Mouse (Mus musculus) cerebellum, adult 2 months (tissue): ENCODE data around the gene Abca13. TPM values are rescaled to one million over a fixed set of nuclear protein-coding genes. Genes with fewer than 3 reads are reported as not detected.
"Not testable (repeated sequence)": the region's sequence is repeated elsewhere in the genome, so short reads cannot be mapped to it uniquely, and the experiment has no call there.

Experiments
- DNase-seq, 2 experiments: peaks; one replicate each; pipeline ENCODE4 v3.0.0; 2021
- H3K27ac ChIP-seq: fragments of 200-500 bp; 2 replicates; pipeline ENCODE4 v1.5.1; 2012; ENCODE audit warnings: low read length, control low read depth, inconsistent platforms; ENCODE audit not compliant: insufficient read depth
- H3K27me3 ChIP-seq: fragments of 200-500 bp; 2 replicates; pipeline ENCODE4 v1.6.1; 2012; ENCODE audit warnings: inconsistent platforms, mild to moderate bottlenecking, low read length, moderate library complexity; ENCODE audit not compliant: control insufficient read depth, insufficient read depth
- H3K4me1 ChIP-seq: fragments of 200-500 bp; 2 replicates; pipeline ENCODE4 v1.6.1; 2011; ENCODE audit warnings: low read length; ENCODE audit not compliant: control insufficient read depth, insufficient read depth
- H3K4me3 ChIP-seq: fragments of 200-500 bp; replicated peaks from 2 replicates; pipeline ENCODE3; 2011; ENCODE audit warnings: mild to moderate bottlenecking, low read depth, low read length, control low read depth; ENCODE audit not compliant: insufficient read depth
- CTCF ChIP-seq: fragments of 200-500 bp; IDR thresholded peaks from 2 replicates; pipeline ENCODE4 v1.5.1; 2011; ENCODE audit warnings: low read depth, mild to moderate bottlenecking, control low read depth, low read length, moderate library complexity, borderline replicate concordance; ENCODE audit not compliant: insufficient read depth
- POLR2A ChIP-seq: fragments of 200-500 bp; IDR thresholded peaks from 2 replicates; pipeline ENCODE4 v1.6.1; 2011; ENCODE audit warnings: low read length, control low read depth, borderline replicate concordance; ENCODE audit not compliant: insufficient read depth
- WGBS: fragments of 180-500 bp; shearing (Covaris S2); methylation state at CpG from one replicate; pipeline ENCODE4 v1.1.7; 2018; 5-methylcytosine and 5-hydroxymethylcytosine counted together
- polyA plus RNA-seq: library from polyadenylated mRNA; depleted of rRNA; stranded (reverse); fragments of >200 nt; gene quantifications from 2 replicates; pipeline ENCODE4 v1.2.3, GENCODE M21; 2012

Abca13 gene
- polyA plus RNA-seq, 1 experiment, result 0.03 TPM

GRCm38 (mm10) chr11:9316545-9316944, 124.8 kb downstream of the Abca13 start:
- Histone ChIP-seq H3K4me1 (no peaks in the 10 kb centered on the region), H3K4me3 (no peak overlapping the region), H3K27ac (no peak overlapping the region), H3K27me3 (no peaks in the 10 kb centered on the region; the same call in 1 of the 2 replicates)
- TF ChIP-seq POLR2A (no peak), CTCF (no peak)
- no peak for DNase-seq
- 65% methylated on average over 3 of the region's 3 CpGs for WGBS

GRCm38 (mm10) chr11:9317076-9317929, 125.6 kb downstream of the Abca13 start:
- H3K4me3 ChIP-seq, result no peak overlapping the region
- WGBS, result 32% methylated on average over 6 of the region's 6 CpGs
- no peaks in the 10 kb centered on the region for H3K4me1 ChIP-seq
- TF ChIP-seq CTCF, result peak; percentile 87
- TF ChIP-seq POLR2A, result no peak
- no peak overlapping the region for H3K27ac ChIP-seq
- DNase-seq, result peak; percentile 24 to 59
- no peaks in the 10 kb centered on the region; the same call in 1 of the 2 replicates for H3K27me3 ChIP-seq

GRCm38 (mm10) chr11:9338151-9338550, 146.4 kb downstream of the Abca13 start:
- Histone ChIP-seq H3K4me3 (no peak overlapping the region), H3K27me3 (no peaks in the 10 kb centered on the region; the same call in 1 of the 2 replicates), H3K27ac (no peak overlapping the region), H3K4me1 (no peaks in the 10 kb centered on the region)
- no peak for TF ChIP-seq CTCF
- no peak for TF ChIP-seq POLR2A
- WGBS, result 26% methylated on average over 3 of the region's 3 CpGs
- no peak for DNase-seq

GRCm38 (mm10) chr11:9347724-9348123, 156.0 kb downstream of the Abca13 start:
- Histone ChIP-seq H3K27ac (no peak overlapping the region), H3K4me1 (no peaks in the 10 kb centered on the region), H3K4me3 (no peak overlapping the region), H3K27me3 (no peaks in the 10 kb centered on the region)
- no peak for DNase-seq
- WGBS, result 34% methylated on average over 3 of the region's 3 CpGs
- TF ChIP-seq CTCF (no peak), POLR2A (no peak)

- Histone ChIP-seq H3K4me3 (no peak overlapping the region), H3K4me1 (no peaks in the 10 kb centered on the region), H3K27me3 (no peaks in the 10 kb centered on the region), H3K27ac (no peak overlapping the region)
- WGBS, result 30% methylated on average over 5 of the region's 5 CpGs
- no peak for DNase-seq
- no peak for TF ChIP-seq POLR2A
- TF ChIP-seq CTCF, result no peak
Measured at GRCm38 (mm10) chr11:9373160-9373559, 181.4 kb downstream of the Abca13 start.

GRCm38 (mm10) chr11:9374426-9374825, 182.7 kb downstream of the Abca13 start:
- not testable (repeated sequence) for H3K27ac ChIP-seq, H3K4me1 ChIP-seq, H3K27me3 ChIP-seq, DNase-seq, H3K4me3 ChIP-seq
- 86% methylated on average over 5 of the region's 5 CpGs for WGBS

GRCm38 (mm10) chr11:9388520-9388919, 196.8 kb downstream of the Abca13 start:
- no peak for TF ChIP-seq CTCF
- no peak for TF ChIP-seq POLR2A
- 100% methylated on average over 1 of the region's 1 CpGs for WGBS
- no peaks in the 10 kb centered on the region for H3K27me3 ChIP-seq

GRCm38 (mm10) chr11:9416946-9417345, 225.2 kb downstream of the Abca13 start:
- WGBS, result 66% methylated on average over 3 of the region's 3 CpGs
- H3K4me3 ChIP-seq, result no peak overlapping the region
- DNase-seq, result no peak
- no peaks in the 10 kb centered on the region for H3K4me1 ChIP-seq
- no peaks in the 10 kb centered on the region for H3K27me3 ChIP-seq
- H3K27ac ChIP-seq, result no peak overlapping the region
- TF ChIP-seq CTCF (no peak), POLR2A (no peak)

More at GRCm38 (mm10) chr11:9388520-9388919, 196.8 kb downstream of the Abca13 start:
- H3K4me3 ChIP-seq, result no peak overlapping the region
- no peaks in the 10 kb centered on the region for H3K4me1 ChIP-seq
- no peak overlapping the region for H3K27ac ChIP-seq
- DNase-seq, result no peak
